Mouse (Mus musculus): ENCODE measurements at regions not wholly inside any gene's neighbourhood (a gene's known extent, or its start where the extent isn't known, plus 50 kb on each side); places are given as distances from the start of the nearest gene placed in this dataset.
A peak's percentile ranks its signal among the peaks of the same experiment; 100 is the strongest.

GRCm38 (mm10) chr6:100475341-100475955, 188.2 kb upstream of the Rybp start:
- DNase-seq: peak; percentile 65 to 78

GRCm38 (mm10) chr6:100474326-100474725, 187.0 kb upstream of the Rybp start:
- peak; percentile 76 to 86 for DNase-seq

DNA sequence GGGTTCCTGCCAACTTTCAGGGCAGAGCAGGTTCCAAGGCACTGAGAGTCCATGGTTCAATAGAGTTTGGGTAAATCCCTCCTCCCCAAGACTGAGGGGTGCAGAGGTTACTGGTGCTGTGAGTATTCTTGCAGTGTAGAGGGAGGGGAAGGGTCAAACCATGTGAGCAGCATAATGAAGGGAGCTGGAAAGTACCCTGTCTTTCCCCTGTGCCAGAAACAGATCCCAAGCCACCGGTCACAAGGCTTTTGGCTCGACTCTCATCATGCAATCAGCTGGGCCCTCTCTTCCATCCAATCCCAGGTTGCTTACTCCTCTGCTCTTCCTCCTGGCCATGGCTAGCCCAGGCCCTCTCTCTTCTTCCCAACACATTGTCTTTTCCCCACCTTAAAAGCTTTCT, 182.8 kb upstream of the Rybp start:
- no peak for DNase-seq

- no peak for DNase-seq
Measured at GRCm38 (mm10) chr6:100462757-100463156, 175.5 kb upstream of the Rybp start.

GRCm38 (mm10) chr6:100453401-100453800, 166.1 kb upstream of the Rybp start:
- no peak for DNase-seq

DNA sequence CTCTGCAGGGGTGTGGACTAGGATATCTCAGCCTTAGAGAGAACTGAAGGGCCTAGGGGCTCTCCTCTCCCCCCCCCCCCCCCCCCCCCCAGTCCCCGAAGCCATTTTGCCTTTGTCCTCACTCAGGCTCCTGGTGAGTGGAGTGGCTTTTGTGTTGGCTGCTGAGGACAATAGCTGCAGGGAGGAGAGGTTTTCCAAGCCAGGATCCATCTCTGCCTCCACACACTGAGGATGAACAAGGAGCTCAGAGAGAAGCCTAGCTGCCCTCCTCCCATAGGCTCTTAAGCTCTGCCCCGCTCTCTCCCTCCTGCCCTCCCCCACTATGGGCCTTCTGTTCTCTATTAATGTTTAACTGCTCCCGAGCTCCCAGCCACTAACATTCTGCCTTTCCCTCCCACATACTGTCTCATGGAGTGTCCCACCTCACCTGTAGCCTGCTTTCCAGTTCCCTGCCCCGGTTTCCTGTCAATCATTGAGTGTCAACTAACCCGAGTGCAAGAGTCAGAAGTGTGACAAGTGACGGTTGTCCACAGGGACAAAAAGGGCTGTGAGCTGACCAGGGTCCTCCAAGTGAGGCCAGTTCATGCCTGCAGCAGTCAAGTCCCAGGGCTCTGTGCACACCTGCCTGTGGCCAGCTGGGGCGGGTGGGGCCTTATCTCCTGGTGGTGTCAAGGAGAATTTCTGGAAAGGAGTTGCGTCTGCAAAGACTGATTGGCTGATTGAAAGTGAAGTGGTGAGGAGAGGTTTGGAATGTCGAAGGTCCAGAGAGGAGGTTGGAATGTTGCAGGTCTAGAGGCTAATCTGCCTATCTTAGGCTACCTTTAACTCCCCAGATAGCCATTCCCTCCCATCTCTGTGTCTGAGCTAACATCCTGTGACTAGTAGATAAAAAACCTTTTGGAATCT, 165.1 kb upstream of the Rybp start:
- DNase-seq: no peak

GRCm38 (mm10) chr6:100450108-100450507, 162.8 kb upstream of the Rybp start:
- DNase-seq: no peak

DNA sequence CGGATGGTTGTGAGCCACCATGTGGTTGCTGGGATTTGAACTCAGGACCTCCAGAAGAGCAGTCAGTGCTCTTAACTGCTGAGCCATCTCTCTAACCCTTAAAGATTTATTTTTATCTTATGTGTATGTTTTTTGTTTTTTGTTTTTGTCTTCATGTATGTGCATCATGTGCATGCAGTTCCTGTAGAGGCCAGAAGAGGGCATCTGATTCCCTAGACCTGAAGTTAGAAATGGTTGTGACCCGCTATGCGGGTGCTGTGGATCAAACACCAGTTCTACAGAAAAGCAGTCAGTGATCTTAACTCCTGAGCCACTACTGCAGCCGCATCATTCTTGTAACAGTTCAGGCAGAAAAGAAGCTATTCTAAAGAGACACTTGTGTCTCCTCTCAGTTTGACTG, 161.8 kb upstream of the Rybp start:
- DNase-seq: no peak

DNA sequence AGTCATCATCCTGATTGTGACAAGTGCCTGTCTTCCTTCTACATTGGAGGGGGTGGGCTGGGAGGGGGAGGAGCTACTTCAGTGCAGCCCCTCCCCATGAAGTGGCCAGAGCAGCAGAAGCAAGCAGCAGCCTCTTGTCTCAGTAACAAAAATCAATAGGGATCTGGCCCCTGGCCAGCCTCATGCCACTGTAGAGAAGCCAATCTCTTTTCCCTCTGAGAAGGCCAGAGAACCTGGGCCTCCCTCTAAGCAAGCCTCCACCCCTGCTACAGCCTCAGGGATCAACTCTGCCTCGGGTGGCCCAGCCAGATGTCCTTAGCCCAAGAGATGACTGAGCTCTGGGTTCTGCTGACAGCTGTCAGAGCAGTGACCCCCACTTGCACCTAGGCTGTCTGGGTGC, 159.9 kb upstream of the Rybp start:
- DNase-seq: peak; percentile 65

- no peak for DNase-seq
Measured at GRCm38 (mm10) chr6:100446804-100447203, 159.5 kb upstream of the Rybp start.

DNA sequence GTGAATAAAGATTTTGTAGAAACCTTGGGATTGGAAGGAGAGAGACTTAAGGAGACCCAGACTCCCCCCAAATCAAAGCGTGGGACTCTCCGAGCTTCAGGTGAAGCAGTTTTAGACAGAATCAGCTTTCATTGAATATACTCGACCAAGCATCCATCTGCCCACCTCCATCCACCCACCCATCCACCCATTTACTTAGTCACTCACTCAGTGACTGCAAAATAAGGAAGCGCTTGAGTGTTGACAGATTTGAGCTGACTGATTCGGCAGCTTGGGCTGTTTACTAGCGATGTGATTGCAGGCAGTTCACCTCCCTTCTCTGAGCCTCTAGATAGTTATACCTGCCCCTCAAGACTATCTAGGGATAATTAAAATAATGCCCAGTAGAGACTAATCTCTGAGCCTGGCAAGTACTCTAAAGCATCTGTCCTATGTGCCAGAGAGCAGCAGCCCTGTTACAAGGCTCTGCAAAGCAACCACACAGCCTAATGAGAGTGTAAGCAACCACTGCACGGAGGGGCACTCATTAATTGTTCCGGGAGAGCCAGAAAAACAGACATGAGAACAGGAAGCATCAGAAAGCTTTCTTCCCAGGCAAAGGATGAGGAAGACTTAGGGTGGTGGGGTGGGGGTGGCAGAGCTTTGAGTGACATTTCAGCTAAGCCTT, 151.9 kb upstream of the Rybp start:
- DNase-seq: no peak

GRCm38 (mm10) chr6:100438511-100438991, 151.3 kb upstream of the Rybp start:
- DNase-seq: peak; percentile 42 to 48

DNA sequence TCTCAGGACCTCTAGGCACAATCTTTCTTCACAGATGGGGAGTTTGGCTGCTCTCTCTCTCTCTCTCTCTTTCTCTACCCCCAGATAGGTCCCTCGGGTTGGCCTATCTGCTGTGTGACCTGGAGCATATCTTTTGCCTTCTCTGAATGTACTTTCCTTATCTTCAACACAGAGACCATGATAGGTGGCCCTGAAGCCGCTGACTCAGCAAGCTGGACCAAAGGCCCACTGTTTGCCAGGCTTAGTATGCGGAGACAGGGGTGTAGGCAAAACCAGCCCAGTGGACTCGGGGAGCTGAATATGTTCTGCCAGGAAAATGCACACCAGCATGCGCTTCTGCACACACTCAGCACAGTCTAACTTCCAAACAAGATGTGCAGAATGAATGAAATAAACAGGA, 150.7 kb upstream of the Rybp start:
- DNase-seq: no peak

DNA sequence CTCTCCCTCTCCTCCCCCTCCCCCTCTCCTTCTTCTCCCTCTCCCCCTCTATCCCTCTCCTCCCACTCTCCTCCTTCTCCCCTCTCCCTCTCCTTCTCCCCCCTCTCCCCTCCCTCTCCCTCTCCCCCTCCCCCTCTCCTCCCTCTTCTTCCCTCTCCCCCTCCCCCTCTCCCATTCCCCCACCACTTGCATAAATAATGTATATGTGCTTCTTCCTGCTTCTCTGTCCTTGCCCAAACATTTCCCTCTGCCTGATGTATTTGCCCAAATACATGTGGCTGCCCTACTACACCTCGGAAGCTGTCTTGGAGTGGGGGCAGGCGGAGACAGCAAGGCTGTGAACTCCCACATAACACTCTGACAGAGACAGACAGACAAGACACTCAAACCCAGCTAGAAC, 149.2 kb upstream of the Rybp start:
- no peak for DNase-seq

DNA sequence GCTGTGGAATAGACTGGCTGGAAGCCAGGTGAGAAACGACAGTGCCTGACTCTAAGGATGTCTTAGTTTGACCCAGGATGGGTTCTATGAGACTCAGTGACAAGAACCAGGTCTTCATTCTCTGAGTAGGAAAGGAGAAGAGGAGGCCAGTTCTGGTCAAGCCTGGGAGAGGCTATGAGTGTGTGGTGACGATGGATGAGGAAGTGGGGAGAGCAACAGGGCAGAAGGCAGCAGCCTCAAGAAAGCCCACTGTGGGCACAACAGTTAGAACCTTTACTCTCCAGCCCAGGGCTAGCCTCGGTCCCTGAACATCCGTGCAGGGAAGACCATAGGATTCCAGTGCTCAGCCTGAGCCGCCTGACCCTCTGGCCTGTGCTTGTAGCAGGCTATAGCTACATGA, 147.9 kb upstream of the Rybp start:
- no peak for DNase-seq

DNA sequence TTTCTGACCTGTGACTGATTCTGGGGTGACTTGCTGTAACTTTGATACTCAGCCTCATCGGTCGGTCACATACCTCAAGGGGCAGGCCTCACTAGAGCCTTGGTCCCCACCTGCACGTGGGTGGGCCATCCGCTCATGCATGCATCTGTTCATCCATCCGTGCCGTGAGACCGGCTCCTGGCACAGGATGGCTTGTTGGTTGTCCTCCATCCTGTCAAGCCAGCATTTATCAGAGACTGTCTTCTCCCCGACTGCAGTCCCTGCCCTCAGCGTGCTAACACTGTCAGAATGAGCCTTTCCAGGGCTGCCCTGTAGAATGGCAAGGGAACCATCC, 146.2 kb upstream of the Rybp start:
- DNase-seq: peak; percentile 65 to 72

DNA sequence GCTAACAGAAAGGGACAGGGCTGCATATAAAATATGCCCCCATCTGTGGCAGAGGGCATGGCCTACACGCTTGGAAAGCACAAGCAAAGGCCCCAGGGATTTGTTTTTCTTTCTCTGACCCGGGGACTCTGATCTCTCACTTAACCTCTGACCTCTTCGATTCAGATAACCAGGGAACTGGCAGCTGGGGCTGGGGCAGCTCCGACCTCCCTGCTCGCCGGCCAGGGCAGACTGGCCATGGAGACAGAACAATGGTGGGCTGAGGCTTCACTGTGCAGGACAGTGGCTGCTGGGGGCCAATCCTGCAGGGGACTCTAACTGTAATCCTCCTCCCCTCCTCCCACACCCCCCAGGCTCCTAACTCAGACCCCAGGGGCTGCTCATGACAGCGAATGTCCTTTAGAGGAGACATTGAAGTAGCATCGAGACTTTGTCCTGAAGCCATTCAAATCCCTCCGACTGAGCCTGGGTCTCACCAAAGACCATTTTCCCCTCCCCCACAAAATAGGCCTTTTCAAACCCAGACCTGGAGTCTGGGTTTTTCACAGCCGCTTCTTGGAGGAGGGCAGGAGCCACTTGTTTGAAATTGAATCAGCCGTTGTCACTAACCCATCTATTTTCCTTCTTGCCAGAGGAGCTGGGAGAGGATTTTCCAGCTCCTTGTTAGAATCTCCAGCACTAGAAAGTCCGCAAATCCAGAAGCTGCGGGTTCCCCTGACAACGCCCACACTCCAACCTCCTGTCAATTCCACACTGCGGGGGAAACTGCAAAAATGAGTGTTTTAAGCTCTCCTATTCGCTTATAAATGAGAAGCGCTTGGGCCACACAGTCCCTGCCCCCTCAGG, 145.6 kb upstream of the Rybp start:
- no peak for DNase-seq

- DNase-seq: peak; percentile 71 to 83
Measured at GRCm38 (mm10) chr6:100430286-100430685, 143.0 kb upstream of the Rybp start.

DNA sequence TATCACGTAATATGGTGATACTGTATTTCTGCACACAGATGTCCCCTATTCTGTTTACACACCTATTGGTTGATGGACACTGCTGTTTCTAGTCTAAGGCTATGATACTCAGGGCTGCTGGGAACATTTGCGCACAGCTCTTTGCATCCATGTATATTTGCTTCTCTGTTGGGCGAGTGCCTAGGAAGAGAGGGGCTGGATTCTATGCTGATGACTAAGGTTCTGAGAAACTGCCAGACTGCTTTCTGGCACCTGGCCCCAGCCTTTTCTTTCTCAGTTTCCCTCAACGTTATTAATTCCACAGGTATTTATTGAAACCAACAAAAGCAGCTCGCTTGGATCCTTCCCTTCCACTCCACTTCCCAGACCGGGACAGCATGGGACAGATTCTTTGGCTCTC, 142.2 kb upstream of the Rybp start:
- peak; percentile 51 to 64 for DNase-seq

GRCm38 (mm10) chr6:100428759-100429158, 141.5 kb upstream of the Rybp start:
- no peak for DNase-seq

GRCm38 (mm10) chr6:100425551-100425950, 138.3 kb upstream of the Rybp start:
- DNase-seq: no peak

- no peak for DNase-seq
Measured at GRCm38 (mm10) chr6:100424788-100425403, 137.6 kb upstream of the Rybp start.

All from cerebellum, postnatal 10 days (tissue).